Mouse (Mus musculus) fibroblast of lung, adult 2 months (primary cell): ENCODE results near the gene Wbp11.

Experiments
- DNase-seq: peaks from one replicate; pipeline ENCODE4 v3.0.0-alpha.2; 2011; ENCODE audit warnings: low read depth

Wbp11 gene

DNA sequence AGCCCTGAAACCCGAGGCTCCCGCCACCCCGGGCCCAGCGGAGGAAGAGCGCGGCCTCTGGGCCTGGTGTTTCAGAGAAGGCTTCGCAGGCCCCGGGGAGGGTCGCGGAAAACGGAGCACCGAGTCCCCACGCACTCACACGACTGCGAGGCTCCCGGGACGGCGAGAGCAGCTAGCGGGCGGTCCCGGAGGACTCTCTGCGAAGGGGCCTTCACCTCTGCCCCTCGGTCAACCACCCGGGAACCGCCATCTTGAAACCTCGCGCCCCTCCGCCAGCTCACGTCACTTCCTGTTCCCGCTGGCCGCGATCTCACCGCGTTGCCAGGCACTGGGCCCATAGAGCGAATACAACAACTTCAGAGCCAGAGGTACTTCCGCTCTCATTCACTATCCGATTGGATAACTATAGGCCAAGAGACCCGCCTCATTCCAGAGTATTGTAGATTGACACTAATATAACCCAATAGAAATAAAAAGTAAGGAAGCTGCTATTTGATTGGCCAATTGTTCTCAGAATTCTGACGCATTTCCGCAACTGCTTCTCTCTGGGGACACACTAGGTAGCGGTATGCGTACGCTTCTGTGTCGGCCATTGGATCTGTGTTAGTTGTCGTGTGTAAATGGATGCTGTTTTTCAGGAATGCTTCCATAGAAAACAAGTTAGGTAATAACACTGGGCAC, at the start of gene Wbp11:
TSS of gene Wbp11 (minus strand) at position 353 of the 681 bp plus-strand sequence.
- DNase-seq, result peak; percentile 97

DNA sequence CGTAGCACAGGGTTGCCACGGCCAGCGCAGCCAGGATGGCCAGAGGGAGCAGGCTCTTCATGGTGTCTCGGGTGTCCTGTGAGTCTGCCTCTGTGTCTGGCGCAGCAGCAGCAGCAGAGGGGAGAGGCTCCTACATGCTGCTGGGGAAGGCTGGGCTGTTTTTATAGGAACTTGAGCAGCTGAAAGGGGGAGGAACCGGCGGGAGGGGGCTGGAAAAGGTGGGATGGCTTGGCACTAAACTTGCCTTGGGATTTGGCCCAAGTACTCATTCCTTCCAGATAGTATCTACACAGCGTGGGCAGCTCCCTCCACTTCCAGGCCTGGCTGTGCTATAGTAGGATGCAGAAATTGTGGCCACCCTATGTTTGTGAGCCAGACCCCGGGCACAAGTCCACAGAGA, 47.6 kb upstream of the Wbp11 start, which contains the start of gene Mgp:
TSS of gene Mgp (minus strand) at position 154 of the 400 bp plus-strand sequence.
- peak; percentile 91 for DNase-seq

DNA sequence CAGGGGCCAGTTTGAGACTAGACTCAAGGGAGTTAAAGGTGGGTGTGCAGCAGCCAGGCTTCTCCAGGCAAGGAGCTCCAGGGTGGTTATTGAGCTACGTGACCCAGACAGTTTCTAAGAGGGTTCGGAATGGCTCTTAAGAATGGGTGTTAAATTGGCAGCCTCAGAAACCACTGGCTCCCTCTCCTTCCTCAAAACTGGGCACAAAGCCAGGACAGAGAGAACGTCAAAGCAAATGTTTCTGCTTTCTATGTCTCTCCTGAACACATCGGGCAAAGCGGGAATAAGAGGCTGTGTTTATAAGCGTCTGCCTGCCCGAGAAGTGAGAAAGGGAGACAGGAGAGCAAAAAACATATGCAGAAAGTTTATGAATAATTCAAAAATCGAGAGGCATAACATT, 46.6 kb upstream of the Wbp11 start:
- DNase-seq, result no peak

DNA sequence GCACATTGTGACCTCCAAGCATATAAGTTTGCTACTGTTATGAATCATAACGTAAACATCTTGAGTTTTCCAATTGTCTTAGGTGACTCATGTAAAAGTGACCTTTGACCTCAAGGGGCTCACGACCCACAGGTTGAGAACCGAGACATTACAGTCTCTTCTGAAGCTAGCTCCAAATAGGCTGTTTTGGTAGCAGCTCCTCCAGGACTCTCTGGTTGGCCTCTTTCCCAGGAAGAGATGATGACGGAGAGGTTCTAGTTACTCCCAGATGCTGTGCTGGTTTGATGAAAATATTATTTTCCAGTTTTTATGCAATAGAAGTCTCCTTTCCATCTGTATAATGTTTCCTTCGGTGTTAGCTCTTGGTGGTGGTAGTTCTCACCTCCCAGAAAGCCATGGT, 40.9 kb upstream of the Wbp11 start:
- no peak for DNase-seq

DNA sequence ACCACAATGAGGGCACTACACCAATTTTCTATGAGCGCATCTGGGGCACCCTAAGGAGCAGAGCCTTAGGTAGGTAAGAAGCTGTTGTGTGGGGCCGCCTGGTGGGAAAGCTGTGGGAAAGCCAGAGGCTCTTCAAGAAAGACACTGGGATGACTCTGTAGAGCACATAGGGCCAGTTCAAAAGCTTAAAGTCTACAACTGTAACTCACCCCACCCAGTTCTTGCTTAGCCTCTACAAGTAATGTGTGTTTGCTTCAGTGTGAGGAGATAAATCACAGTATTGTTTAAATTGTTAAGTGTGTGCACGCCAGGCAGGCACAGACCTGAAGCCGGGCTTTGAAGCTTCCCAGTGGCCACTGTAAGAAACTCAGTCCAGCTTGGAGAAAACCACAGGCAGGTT, 38.1 kb upstream of the Wbp11 start:
- DNase-seq, result no peak

DNA sequence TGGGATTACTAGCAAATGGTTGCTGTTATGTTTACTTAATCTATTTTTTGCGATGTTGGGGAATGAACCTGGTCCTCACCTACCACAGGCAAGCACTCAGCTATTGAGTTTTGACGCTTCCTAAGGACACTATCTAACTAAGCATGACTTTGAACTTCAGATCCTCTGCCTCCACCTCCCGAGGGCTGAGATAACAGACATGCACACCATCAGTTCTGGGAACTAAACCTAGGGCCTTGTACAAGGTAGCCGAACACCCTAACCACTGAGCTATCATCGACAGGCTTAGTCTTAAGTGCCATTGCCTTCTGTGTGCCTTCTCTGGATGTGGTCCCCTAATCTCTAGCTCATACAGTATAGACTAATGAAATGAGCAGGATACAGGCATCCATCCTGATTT, 37.3 kb upstream of the Wbp11 start:
- DNase-seq, result no peak

DNA sequence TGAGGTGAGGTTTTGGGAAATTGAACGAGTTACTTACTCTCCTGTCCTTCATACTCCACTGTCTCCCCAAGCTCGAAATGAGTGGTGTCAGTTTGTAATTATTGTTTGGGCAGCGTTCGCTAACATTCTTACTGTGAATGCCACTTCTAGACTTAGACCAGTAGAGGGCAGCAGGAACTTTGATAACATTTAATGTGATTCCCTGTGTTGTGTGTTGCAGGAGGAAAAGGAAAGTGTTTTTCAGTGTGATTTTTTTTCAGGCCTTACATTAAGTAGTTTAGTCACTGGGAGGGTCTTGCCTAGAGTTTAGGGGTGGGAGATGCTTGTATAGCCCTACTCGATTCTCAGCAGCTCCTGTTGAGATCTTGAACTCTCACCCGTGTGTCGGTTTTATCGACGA, 33.0 kb upstream of the Wbp11 start:
- DNase-seq, result no peak

DNA sequence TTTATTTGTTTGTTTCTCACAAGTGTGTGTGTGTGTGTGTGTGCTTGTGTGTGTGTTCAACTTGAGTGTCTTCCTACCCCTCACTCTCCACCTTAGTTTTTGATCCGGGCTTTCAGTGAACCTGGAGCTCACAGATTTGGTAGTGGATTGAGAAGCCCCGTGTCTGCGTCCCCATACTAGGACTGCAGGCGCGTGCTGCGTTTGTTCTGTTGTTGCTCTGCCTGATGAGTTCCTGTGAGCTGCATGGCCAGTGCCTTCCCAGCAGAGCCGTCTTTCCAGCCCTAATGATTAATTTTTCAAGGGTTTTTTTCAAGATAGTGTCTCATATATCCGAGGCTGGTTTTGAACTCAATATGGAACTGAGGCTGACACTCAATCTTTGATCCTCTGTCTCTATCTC, 30.4 kb upstream of the Wbp11 start:
- DNase-seq, result no peak

DNA sequence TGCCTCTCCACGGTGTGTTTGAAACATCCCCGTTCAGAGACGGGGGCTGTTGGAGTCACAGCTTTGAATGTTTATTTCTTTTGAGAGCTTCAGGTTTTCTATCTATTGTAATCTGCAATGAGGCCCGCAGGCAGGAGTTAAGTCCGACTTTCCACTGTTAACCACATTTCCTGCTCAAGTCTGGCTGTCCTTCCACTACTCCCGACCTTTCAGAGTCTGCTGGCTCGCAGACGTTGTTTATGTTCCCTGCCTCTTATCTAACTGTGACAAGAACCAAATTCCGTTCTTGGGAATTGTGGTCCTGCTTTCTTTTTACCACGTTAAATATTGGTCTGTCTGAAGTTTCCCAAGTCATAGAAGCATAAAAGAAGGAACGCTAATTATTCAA, 29.8 kb upstream of the Wbp11 start:
- DNase-seq, result no peak

DNA sequence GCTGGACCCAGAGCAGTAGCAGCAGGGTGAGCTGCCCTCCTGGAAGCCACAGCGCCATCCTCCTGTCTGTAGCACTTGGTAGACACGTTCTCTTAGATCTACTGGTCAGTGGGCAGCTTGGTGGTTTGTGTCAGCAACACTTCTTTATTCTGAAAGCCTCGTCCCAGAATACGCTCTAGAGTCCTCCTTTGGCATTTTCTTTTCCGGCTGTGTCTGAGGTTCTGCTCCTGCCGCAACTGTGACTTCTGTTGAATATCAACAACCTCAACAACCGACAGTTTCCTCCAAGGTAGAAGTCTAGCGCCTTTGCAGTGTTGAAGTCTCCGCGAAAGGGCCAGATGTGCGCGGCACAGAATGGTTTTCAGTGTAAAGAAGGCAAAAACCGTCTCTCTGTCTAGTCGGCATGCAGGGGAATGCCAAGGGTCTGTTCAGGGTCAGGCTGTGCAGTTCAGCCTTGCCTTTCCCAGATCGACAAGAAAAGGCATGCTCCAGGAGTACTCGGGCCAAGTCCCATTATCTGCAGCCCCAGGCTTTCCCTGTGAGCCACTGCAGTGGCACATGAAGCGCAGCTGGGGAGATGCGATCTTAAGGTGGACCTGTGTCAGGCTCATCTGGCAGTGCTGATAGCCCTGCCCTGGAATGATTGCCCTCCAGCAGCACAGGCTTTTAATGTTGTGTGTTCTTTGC, 29.3 kb upstream of the Wbp11 start, which contains the start of gene Art4:
TSS of gene Art4 (minus strand) at position 548 of the 687 bp plus-strand sequence.
- DNase-seq, result no peak

DNA sequence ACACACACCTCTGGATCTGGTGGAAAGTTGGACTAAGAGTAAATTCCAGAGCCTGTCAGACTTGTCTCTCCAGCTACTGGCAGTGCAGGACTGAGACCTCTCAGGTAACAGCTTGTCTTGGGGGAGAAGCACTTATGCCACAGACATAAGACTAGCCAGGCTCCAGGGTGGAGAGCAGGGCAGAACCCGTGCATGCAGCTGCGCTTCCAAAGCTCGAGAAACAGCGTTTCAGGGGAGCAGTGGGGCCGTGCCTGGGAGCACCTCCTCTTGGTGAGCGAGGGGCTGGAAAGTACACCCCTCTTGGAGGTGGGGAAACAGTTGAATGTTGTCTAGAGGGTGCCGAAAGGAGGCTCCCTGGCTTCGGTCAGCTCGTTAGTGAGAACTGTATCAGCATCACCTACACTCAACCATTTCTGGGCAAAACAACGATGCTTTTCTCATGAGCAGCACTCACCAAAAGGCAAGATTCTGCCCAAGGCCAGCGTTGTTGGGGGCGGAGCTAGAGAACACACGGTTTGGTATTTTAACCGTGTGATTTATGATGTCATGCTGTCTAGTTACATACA, 28.1 kb upstream of the Wbp11 start:
- DNase-seq, result no peak

DNA sequence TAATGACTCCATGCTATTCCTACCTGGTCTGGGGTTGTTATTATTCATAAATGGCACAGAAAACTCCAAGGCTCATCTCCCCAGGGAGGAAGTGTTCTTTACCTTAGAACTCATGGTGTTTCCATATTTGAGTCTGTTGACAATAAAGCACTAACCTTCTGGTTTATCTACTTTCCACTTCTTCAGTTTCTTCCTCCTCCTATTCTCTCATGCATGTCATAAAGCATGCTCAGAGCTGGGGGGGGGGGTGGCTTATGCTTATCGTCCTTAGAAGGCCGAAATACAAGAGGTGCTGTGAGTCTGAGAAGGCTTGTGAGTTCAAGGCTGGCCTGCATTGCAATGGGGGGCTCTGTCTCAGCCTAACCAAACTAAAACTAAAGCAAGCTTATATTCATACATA, 27.1 kb upstream of the Wbp11 start:
- DNase-seq, result no peak

DNA sequence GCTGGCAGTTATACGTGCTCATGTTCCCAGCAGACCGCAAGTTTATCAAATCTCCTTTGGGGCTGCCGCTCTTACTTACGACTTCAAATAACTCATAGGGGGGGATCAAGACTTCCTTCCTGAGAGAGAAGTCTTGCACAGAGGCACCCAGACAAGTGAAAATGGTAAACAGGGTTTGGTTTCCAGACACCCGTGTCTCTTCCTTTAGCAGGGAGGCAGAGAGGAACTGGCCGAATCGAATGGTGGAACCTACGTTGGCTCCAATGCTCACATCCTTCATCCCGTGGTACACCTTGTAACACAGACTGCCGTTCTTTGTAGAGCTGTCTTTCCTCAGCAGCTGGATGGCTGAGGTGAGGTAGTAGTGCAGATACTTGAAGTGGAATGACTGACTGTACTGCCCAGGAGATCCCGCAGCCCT, 26.3 kb upstream of the Wbp11 start:
- DNase-seq, result no peak

DNA sequence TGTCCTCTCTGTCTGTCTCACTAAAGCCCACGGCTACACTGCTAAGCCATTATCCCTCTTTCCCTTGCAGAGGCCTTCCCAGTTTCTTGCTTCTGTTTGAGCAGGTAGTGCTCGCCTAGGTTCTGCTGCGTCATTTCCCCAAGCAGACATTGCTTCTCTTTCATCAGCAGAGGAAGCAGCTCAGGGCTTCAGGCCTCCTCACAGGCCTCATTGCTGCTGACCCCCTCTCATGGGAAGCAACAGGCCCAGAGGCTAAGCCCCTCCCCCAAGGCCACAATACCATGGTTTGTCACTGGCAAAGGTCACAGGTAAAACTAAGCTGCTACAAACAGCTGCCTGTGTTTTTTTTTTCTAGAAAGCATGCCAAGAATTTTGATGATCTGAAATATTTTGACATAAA, 24.7 kb upstream of the Wbp11 start:
- no peak for DNase-seq

DNA sequence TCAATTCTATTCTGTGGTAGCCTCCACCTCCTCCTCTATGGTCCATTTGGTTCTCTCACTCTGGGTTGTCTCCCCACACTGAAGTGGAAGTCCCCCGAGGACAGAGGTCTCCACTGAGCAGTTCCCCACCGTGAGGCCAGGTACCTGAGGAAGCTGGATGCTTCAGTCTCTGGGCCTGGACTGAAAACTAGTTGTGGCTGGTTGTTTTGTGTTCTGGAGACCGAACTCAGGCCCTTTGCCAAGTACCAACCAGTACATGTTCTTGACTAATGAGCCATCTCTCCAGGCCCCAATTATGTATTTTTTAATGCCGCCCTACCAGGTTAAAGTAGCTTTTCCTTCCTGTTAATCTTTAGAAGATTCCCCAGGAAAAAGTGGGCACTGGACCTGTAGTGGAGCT, 24.3 kb upstream of the Wbp11 start:
- no peak for DNase-seq

DNA sequence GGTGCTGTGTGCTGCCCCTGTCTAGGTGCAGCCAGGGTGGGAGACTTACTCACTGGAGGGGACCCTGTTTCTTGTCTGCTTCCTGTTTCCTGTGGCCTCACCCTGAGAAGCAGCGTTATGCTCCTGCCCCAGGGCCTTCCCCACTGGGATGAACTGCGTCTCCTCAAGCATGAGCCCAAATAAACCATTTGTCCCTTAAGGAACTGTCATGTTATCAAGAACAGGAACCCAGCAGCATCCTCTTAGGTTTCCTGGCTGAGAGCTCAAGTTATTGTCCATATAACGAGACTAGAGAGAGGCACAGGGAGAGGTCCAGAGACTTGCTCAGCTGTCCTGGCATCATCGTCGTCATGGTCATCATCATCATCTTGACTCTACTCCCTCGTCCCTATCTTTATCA, 22.2 kb upstream of the Wbp11 start:
- no peak for DNase-seq

DNA sequence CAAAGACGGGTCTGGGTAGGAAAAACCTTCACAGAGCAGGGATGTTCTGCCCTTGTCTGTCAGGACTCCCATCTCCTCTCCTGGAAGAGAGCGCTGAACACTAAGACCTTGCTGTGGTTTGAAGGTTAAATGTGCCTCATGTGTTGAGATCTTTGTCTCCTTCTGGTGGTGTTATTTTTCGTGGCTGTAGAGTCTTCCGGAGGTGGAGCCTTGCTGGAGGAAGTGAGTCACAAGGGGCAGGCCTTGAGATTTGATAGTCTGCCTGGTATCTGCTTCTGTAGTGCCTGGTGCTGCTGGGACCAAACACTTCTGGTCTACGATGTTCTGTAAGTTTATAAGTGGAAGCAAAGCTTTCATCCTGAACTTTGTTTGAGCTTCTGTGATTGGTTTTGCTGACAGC, 20.9 kb upstream of the Wbp11 start:
- no peak for DNase-seq

DNA sequence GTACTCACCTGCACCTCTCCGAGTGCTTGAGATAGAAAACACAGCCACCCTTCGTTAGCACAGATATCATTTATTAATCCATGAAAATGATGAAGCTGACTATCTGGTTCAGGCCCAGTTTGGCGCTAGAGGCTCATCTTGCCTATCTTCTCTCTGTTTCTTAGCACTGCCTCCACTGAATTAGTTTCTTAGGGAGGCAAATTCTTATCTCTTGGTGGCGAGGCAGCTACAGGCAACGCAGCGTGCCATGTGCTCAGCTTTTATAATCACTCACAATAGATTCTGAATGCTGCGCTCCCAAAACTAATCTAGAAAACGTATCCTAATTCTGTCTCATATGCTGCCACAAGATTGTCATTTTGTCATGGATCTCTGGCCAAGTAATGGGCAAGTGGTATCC, 20.4 kb upstream of the Wbp11 start:
- DNase-seq, result no peak

DNA sequence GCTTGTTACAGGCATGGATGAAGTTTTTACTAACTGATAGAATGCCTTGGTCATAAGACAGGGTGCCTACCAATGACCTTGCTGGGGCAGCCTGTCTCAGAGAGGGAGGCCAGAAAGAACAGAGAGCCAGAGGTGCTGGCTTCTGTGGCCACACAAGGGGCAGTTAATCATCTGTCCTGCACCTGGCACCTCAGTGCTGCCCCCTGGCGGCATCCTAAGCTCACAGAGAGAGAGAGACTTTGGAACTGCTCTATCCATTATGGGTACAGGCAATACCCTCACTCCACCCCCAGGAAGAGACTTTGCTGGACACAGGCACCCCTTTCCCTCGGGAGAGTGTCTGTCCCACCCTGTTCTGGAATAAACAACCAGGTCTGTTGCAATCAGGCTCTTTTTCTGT, 19.8 kb upstream of the Wbp11 start:
- DNase-seq, result no peak

DNA sequence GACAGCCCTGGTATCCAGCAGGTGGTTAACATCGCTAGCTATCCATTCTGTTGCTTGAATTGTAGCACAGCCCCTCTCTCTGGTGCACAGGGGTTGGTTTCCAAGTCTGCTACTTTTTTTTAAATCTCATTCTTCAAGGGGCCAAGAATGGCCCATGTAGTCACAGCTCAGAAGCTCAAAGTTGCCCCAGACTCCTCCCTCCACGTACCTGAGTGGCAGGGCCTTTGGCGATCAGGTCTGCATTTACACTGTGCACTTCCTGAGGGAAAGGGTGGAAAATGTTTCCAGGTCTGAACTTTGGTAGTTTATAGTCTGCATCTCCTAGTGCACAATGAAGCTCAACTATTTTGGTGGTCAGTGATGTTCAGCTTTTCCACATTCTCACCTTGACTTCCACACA, 19.2 kb upstream of the Wbp11 start:
- DNase-seq, result no peak

DNA sequence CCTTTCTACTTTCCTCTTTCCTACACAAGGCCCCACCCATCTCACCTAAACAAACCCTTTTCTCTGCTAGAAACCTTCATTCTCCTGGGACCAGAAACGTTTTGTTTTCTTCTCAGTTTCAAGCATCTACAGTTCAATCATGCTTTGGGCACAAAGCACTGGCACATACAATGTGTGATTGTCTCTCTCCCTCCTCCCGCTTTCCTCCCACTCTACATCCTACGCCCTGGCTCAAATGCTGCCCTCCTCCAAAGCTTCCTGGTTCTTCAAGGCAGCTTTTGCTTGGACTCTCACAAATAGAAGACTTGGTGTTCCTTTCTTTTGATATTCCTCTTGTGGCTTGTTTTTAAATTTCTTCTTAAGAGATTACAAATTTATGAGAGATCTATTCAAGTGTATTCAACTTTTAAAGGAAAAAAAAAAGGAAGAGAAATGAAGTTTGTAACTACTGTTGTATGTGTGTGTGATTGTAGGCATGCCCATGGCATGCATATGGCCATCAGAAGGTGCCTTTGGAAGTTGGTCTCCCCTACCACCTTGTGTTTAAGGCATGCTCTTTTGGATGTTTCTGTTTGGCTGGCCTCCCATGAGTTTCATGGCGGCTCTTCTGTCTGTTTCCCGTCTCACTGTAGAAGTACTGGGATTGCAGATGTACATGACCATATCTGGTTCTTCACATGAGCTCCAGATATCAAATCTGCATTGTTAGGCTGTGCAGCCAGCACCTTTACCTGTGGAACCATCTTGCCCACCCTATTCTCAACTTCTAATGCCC, 17.9 kb upstream of the Wbp11 start:
- DNase-seq, result no peak

DNA sequence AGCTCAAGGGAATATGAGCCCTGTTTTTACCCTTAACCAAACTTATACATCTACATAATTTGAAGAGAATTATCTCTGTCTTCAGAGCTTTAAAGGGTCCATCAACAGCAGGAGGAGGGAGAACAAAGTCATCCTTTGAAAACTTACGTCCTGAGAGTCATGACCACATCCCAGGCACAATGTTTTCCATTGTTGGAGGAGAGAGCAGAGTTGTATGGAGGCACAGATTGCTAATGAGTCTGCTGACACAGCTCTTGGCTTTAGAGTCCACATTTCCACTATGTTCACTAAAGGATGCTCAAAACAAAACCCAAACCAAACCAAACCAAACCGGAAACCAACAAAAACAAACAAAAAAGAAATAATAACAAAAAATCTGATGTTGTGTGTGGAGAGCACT, 16.9 kb upstream of the Wbp11 start:
- DNase-seq, result no peak

DNA sequence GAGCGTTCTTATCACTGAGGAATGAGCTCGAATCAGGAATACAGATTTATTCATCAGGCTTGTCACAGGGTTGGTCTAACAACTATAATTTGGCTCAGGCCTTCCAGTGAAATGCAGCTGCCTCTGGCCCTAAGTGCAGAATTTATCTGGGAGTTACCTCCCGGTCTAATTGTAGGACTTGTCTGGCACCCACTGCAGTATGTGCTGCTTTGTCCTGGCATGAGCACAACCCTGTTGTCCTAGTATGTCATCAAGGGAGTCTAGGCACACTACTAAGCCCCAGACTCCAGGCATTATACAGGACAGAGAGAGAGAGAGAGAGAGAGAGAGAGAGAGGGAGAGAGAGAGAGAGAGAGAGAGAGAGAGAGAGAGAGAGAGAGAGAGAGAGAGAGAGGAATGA, 9.3 kb upstream of the Wbp11 start:
- no peak for DNase-seq
